Mouse (Mus musculus): ENCODE measurements around the gene Lrrc27. TPM values are rescaled to one million over a fixed set of nuclear protein-coding genes. Genes with fewer than 3 reads are reported as not detected.

Gene Lrrc27
- total RNA-seq, 4 experiments from 2014 or later, result 4.6 to 7.3 (median 6.5) TPM

DNA sequence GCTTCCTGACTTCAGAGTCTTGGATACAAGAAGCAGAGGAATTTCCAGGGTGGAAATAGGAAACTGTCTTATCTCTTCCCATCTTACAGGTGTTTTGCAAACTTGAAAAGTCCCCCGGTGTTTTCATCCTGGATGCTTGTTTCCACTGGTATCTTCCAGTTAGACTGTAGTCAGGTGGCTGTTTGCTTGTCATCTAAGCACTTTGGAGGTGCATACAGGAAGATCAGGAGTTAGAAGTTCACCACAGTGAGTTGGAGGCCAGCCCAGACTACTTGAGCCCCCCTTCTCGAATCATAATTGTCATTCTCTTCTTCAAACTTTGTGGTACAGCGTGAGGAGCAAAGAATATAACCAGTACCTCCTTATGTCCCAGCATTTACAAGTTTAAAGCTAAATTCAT lies 1.4 kb downstream of the Lrrc27 start:
- DNase-seq (ENCODE audit: low spot score in 2 of 2), result no peak

DNA sequence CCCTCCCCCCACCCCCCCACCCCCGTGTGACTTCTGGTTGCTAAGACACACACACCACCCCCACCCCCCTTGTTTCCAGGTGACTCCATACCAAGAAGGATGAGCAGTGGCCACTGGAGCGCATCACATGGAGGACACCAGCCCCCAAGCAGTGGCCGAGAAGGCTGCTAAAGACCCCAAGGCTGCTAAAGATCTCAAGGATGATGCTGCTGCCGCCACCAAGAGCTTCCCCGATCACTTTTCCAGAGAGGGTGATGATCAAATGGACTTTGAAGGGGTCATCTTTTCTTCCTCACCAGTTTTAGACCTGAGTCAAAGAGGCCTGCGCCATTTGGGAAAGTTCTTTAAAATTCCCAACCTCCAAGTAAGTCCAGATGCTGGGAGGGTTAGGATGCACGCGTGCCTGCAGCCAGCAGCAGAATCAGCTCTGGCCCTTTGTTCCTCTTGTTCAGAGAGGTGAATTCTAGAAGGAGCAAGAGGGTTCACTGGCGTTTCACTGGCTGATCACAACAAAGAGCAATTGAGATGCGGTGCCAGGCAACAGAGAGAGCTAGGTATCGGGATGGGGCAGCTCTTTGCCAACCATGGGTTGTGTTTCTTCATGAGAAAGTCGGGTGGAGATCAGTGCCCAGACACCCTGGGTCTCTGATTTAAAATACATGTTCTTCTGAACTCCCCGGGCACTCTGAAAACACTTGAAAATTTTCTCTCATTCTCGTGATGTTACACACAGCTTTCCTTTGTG lies 2.0 kb downstream of the Lrrc27 start:
- DNase-seq (ENCODE audit: low spot score in 2 of 2), result no peak

DNA sequence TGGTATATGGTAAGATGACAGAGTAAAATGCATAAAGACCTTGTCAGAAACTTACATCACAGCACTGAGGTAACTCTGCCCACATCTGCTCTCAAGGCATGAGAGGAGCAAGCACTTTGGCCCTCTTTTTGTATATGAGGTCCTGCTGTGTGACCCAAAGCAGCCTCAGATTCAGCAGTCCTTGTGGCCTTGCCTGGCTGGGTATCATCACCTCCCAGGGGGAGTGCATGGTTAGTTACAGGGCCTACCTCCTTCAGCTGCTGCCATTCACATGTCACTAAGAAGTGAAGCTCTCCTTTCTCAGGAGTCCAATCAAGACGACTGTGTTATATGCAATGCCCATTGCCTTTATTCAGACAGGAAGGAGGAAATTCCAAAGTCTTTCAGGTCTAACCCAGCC lies 2.7 kb downstream of the Lrrc27 start:
- DNase-seq (ENCODE audit: low spot score in 2 of 2), result no peak

- no peak for DNase-seq (ENCODE audit: low spot score in 2 of 2)
These were observed 3.2 kb downstream of the Lrrc27 start for GRCm38 (mm10) chr7:139215946-139216345.

- DNase-seq (ENCODE audit: low spot score in 2 of 2), result no peak
These were observed 3.7 kb downstream of the Lrrc27 start for GRCm38 (mm10) chr7:139216464-139216863.

DNA sequence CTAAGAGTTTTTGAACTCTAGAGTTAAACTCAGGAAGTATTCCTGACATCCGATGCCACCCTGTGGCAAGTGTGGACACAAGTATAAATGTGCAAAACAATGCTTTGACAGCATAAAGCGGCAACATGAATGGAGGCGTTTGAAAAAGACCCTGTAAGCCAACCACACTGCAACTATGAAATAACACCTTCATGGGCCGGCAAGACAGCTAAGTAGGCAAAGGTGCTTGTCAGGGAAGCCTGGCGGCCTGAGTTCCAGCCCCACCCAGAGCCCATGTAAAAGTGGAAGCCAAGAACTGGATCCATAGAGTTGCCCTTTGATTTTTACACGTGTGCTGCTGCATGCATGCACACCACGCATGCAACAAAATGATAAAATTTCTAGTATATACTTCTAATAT lies 4.3 kb downstream of the Lrrc27 start:
- DNase-seq (ENCODE audit: low spot score in 2 of 2), result no peak

- no peak for DNase-seq (ENCODE audit: low spot score in 2 of 2)
These were observed 6.0 kb downstream of the Lrrc27 start for GRCm38 (mm10) chr7:139218641-139219415.

GRCm38 (mm10) chr7:139219486-139219885 lies 6.7 kb downstream of the Lrrc27 start:
- no peak for DNase-seq (ENCODE audit: low spot score in 2 of 2)

DNA sequence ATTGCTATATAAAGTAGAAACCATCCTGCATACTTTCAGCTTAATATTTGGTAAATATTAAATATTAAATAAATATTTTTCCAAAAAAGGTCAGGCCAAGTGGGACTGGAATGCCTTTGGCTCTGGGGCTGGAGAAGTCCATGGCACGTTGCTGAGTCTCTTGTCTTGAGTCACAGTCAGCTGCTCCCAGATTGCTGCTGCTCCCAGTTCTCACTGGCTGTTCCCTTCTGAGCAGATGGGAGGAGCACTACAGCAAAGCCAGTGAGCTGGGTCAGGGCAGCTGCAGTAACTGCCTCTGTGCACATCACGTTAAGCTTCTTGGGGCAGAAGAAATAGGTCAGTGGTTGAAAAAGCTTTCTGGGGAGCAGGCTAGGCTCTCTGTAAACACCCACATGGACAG lies 7.5 kb downstream of the Lrrc27 start:
- DNase-seq (ENCODE audit: low spot score in 2 of 2), result no peak

GRCm38 (mm10) chr7:139221072-139221471 lies 8.3 kb downstream of the Lrrc27 start:
- DNase-seq (ENCODE audit: low spot score in 2 of 2), result no peak

- DNase-seq (ENCODE audit: low spot score in 2 of 2), result no peak
These were observed 9.1 kb downstream of the Lrrc27 start for GRCm38 (mm10) chr7:139221856-139222255.

DNA sequence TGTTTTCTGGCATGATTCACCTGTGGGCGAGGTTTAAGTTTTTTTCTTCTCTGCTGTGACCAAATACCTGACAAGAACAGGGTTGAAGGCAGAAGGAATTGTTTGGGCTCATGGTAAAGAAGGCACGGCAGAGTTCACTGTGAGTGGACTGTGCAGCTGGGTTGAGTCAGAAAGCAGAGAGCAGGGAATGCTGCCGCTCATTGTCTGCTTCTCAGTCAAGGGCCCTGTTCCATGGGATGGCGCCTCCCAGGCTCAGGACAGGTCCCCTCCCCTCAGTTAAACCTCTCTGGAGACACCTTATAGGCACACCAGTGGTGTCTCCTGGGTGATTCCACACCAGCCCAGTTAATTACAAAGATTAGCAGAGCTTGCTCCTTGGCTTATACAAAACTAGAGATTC lies 9.6 kb downstream of the Lrrc27 start:
- DNase-seq (ENCODE audit: low spot score in 2 of 2), result no peak

DNA sequence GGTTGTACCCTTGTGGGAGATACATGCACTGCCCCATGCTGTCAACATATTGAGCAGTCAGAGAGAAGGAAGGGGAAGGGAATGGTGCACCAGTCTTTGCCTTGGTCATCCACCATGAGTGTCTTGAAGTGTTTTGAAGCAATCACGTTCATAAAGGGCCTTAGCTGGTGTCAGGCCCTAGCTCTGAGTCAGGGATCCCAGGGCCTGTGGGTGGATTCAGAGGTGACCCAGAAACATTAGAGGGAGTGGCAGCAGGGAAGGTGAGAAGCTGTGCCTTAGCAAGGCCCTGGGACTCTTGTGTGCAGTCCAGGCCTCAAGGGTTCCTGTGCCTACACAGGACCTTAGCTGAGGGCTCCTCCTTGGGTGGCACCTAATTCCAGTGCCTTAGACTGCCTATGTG lies 11.3 kb downstream of the Lrrc27 start:
- DNase-seq (ENCODE audit: low spot score in 2 of 2), result no peak

DNA sequence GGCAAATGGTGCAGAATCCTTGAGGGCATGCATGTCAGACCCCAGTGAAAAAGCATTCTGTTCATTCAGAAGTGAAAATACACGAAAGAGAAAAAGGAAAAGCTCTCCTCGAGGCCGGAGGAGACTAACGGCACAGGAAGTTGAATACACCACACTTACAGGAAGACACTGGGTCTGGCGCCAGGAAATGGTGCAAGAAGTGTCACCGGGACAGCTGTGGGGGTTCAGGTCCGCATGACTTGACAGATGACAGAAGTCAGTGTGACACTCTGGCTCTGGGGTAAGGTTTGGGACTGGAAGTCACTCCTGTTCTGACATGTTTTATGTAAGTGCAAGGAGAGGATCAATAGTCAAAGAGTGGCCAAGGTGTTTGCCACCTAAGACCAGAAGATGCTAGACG lies 11.9 kb downstream of the Lrrc27 start:
- no peak for DNase-seq (ENCODE audit: low spot score in 2 of 2)

DNA sequence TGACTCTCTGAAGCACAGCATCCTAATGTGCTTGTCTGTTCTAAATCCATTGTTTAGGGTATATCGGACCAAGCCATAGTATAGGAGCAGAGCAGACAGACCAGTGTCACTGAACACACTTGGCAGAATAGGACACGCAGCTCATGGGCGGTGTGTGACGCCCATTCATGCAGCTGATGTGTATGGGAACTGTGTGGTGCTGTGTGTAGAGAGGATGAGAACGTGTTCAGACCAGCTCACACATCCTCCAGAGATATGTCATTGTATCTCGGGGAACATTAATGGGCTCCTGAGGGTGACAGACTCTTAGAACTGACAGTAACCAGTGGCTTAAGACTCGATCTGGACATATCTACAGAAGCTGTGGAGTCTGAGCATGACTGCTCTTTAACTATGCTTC lies 13.6 kb downstream of the Lrrc27 start:
- no peak for DNase-seq (ENCODE audit: low spot score in 2 of 2)

- no peak for DNase-seq (ENCODE audit: low spot score in 2 of 2)
These were observed 15.8 kb downstream of the Lrrc27 start for GRCm38 (mm10) chr7:139228447-139229171.

GRCm38 (mm10) chr7:139229837-139230236 lies 17.0 kb downstream of the Lrrc27 start:
- DNase-seq (ENCODE audit: low spot score in 2 of 2), result no peak

DNA sequence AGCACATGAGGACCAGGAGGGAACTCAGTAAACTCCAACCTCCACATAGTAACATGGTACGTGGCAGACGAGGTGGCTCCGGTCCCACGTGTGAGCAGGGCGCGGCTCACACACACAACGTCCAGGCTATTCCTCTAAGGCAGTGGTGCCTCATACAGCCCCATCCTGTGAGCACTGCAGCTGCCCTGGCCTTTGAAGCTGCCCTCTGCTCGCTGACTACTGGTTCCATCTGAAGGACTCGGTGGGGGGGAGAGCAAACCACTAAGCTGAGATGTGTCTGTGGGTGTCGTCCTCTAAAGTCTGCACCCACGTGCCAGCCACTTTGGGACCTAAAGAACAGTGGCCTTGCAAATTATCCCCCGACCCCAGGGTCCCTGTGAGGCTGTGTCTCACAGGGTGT lies 17.5 kb downstream of the Lrrc27 start:
- no peak for DNase-seq (ENCODE audit: low spot score in 2 of 2)

DNA sequence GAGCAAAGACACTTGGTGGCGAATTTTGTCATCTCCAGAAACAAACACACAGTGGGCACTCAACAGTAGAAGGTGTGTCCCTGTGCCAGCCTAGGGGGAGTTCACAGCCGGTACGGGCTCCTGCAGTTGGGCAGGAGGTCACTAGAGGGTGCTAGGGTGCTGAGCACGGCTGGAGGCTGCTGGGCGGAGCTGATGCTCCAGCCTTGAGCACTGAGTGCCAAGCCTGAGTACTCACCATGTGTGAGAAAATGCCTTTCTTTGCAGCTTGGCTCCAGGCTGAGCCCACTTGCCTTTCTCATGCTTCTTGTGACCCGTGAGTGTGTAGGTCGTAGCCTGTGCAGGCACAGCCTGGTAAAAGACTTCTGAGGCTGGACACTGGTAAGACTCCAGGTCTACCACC lies 20.9 kb downstream of the Lrrc27 start:
- peak; percentile 76 to 87 for DNase-seq (ENCODE audit: low spot score in 2 of 2)

DNA sequence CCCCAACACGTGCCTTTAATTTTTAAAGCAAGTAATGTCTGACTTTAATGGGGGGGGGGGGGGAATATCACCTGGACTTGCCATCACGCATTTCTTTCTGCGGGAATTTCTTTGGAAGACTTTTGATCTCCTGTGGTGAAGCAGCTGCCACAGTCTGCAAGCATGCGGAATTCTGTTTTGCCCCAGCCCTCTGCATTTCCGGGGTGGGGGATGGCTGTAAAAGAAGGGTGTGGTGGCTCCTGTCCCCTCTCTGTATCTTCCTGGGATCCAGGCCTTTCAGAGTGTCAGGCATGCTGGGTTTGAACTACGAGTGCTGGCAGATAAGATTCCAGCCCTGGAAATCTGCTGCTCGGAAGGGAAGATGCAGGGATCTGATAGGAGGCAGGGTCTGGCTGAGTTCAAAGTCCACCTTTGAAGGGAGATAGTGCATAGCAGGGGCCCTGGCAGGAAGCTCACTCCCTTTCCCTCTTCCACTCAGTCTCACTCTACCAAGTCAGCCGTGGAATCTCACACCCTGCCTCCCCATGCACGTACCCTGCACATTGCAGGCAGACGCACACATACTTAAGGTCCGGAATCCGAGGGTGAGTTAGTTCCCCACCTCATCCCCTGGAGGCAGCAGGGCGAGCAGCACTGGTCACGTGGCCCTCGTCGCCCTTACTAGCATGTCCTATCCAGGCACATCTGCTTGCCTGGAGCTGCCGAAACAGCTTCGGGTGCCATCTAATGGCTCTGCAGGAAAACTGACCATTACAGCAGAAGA lies 21.8 kb downstream of the Lrrc27 start:
- DNase-seq (ENCODE audit: low spot score in 2 of 2), result no peak

- DNase-seq (ENCODE audit: low spot score in 2 of 2), result no peak
These were observed 23.0 kb downstream of the Lrrc27 start for GRCm38 (mm10) chr7:139235651-139236358.

Data from layer of hippocampus, adult 8-10 months (tissue).